Mouse (Mus musculus) ES-Bruce4 (cell line): ENCODE results near the gene Tbxas1.

Experiments used
- CTCF ChIP-seq: IDR thresholded peaks from one replicate; pipeline ENCODE4 v1.8.1; 2011; ENCODE audit warnings: low read depth, low read length
- EP300 ChIP-seq: IDR thresholded peaks from 2 replicates; pipeline ENCODE4 v1.6.1; 2011; ENCODE audit warnings: low read depth, low read length; ENCODE audit not compliant: insufficient read depth
- POLR2A ChIP-seq: IDR thresholded peaks from one replicate; pipeline ENCODE4 v1.8.1; 2011; ENCODE audit warnings: low read length; ENCODE audit not compliant: insufficient read depth

DNA sequence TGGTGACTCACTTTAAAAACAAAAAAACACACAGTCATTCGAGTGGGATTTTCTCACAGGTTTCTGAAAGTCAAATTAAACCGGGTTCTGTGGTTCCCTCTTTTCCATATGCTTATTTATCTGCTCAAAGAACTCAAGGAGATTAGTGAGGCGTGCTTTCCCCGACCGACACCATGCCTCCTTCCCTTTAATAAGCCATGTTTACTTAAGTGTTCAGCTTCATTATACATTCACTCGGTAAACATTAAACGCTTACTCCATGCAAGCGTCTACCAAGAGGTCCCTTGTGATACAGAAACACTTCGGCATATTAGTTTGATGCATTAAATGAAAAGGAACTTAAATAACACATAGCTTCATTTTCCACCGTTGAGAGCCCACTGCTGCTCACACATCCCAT lies 111.4 kb downstream of the Tbxas1 start:
- TF ChIP-seq CTCF (no peak), EP300 (no peak), POLR2A (no peak)
